Mouse (Mus musculus) midbrain, embryonic 14.5 days (tissue): Measurements from ENCODE around the gene Poc5. TPM values are rescaled to one million over a fixed set of nuclear protein-coding genes. Genes with fewer than 3 reads are reported as not detected.

Experiments used
- ATAC-seq: fragments of 200-750 bp; cut with Nextera tagmentation; 2 replicates; pipeline ENCODE4 v1.8.0; 2017; ENCODE audit warnings: moderate number of reproducible peaks, moderate library complexity; ENCODE audit not compliant: low FRiP score, low TSS enrichment
- DNase-seq: peaks from one replicate; pipeline ENCODE4 v3.0.0-alpha.2; 2015
- H3K27ac ChIP-seq: fragments of 300-500 bp; sonication (generic); replicated peaks from 2 replicates; pipeline ENCODE4 v1.5.1; 2014; ENCODE audit warnings: mild to moderate bottlenecking, low read depth, low read length, moderate library complexity
- H3K27me3 ChIP-seq: fragments of 300-500 bp; sonication (generic); 2 replicates; pipeline ENCODE4 v1.6.1; 2014; ENCODE audit warnings: low read length, control low read depth, mixed read lengths; ENCODE audit not compliant: control insufficient read depth, insufficient read depth
- H3K36me3 ChIP-seq: fragments of 300-500 bp; sonication (generic); 2 replicates; pipeline ENCODE4 v1.6.1; 2014; ENCODE audit warnings: low read length, control low read depth; ENCODE audit not compliant: control insufficient read depth, insufficient read depth
- H3K4me1 ChIP-seq: fragments of 300-500 bp; sonication (generic); 2 replicates; pipeline ENCODE4 v1.6.1; 2014; ENCODE audit warnings: mild to moderate bottlenecking, antibody characterized with exemption, low read length, control low read depth; ENCODE audit not compliant: control insufficient read depth, insufficient read depth
- H3K4me2 ChIP-seq: fragments of 300-500 bp; sonication (generic); 2 replicates; pipeline ENCODE4 v1.6.1; 2014; ENCODE audit warnings: mild to moderate bottlenecking, low read length, moderate library complexity
- H3K4me3 ChIP-seq: fragments of 300-500 bp; sonication (generic); replicated peaks from 2 replicates; pipeline ENCODE4 v1.5.1; 2014; ENCODE audit warnings: low read depth, low read length
- H3K9ac ChIP-seq: fragments of 300-500 bp; sonication (generic); replicated peaks from 2 replicates; pipeline ENCODE4 v1.6.1; 2014; ENCODE audit warnings: mild to moderate bottlenecking, low read length, moderate library complexity
- H3K9me3 ChIP-seq: fragments of 300-500 bp; sonication (generic); 2 replicates; pipeline ENCODE4 v1.6.1; 2016; ENCODE audit warnings: low read length, control low read depth, mixed read lengths; ENCODE audit not compliant: control insufficient read depth
- WGBS: fragments of 180-500 bp; shearing (Covaris S2); extraction: QIAGEN DNeasy Blood & Tissue Kit; methylation state at CpG from one replicate; pipeline ENCODE4 v1.1.7; 2014; 5-methylcytosine and 5-hydroxymethylcytosine counted together
- microRNA-seq: library from miRNA; unstranded; fragments of <30 nt; microRNA quantifications from one replicate; pipeline ENCODE4, GENCODE M21; 2016
- polyA plus RNA-seq: library from polyadenylated mRNA; unstranded; fragments of >200 nt; fragmentation: Nextera tagmentation; extraction: Ambion mirVana; gene quantifications from 2 replicates; pipeline ENCODE4 v1.2.1, GENCODE M21; 2014

Gene Poc5
- polyA plus RNA-seq, 1 experiment from 2014 or later: 25.4 TPM

GRCm38 (mm10) chr13:96458018-96458417 is 69.9 kb downstream of the Poc5 start:
- DNase-seq (no peak), ATAC-seq (no peak)
- Histone ChIP-seq H3K4me2 (no peak overlapping the region), H3K9ac (no peak overlapping the region), H3K36me3 (no peaks in the 10 kb centered on the region), H3K4me3 (no peak overlapping the region), H3K9me3 (no peaks in the 10 kb centered on the region), H3K27me3 (no peaks in the 10 kb centered on the region), H3K4me1 (no peaks in the 10 kb centered on the region), H3K27ac (no peak overlapping the region)
- 87% methylated on average over 5 of the region's 5 CpGs for WGBS

- ATAC-seq (no peak), DNase-seq (no peak)
- WGBS: 85% methylated on average over 4 of the region's 4 CpGs
- no peak overlapping the region for H3K9ac ChIP-seq
- H3K9me3 ChIP-seq: no peaks in the 10 kb centered on the region
- H3K27me3 ChIP-seq: no peaks in the 10 kb centered on the region
- H3K4me2 ChIP-seq: no peak overlapping the region
- H3K4me3 ChIP-seq: no peak overlapping the region
- no peaks in the 10 kb centered on the region for H3K4me1 ChIP-seq
- no peak overlapping the region for H3K27ac ChIP-seq
- no peaks in the 10 kb centered on the region for H3K36me3 ChIP-seq
These were observed 70.5 kb downstream of the Poc5 start for GRCm38 (mm10) chr13:96458606-96459005.

- no peaks in the 10 kb centered on the region for H3K36me3 ChIP-seq
- H3K27me3 ChIP-seq: no peaks in the 10 kb centered on the region
- H3K4me1 ChIP-seq: no peaks in the 10 kb centered on the region
- DNase-seq (no peak), ATAC-seq (no peak)
- H3K4me3 ChIP-seq: no peak overlapping the region
- no peak overlapping the region for H3K27ac ChIP-seq
- H3K9me3 ChIP-seq: no peaks in the 10 kb centered on the region
- 77% methylated on average over 1 of the region's 1 CpGs for WGBS
- no peak overlapping the region for H3K4me2 ChIP-seq
- no peak overlapping the region for H3K9ac ChIP-seq
These were observed 74.5 kb downstream of the Poc5 start for GRCm38 (mm10) chr13:96462644-96463043.

- no peaks in the 10 kb centered on the region for H3K36me3 ChIP-seq
- DNase-seq: no peak
- no peaks in the 10 kb centered on the region for H3K9me3 ChIP-seq
- no peak overlapping the region for H3K27ac ChIP-seq
- no peak for ATAC-seq
- no peaks in the 10 kb centered on the region for H3K27me3 ChIP-seq
- H3K4me1 ChIP-seq: no peaks in the 10 kb centered on the region
- WGBS: 57% methylated on average over 5 of the region's 5 CpGs
- H3K4me3 ChIP-seq: no peak overlapping the region
- no peak overlapping the region for H3K9ac ChIP-seq
- H3K4me2 ChIP-seq: no peak overlapping the region
These were observed 77.2 kb downstream of the Poc5 start for GRCm38 (mm10) chr13:96465315-96465714.

Small RNAs within 50 kb of the gene (microRNA-seq; reads per million reads assigned to microRNA genes)
- not detected for gene Gm25213

Other genes starting within 250 kb of the Poc5 start
- gene Ankdd1b, start 82.9 kb downstream of the Poc5 start, polyA plus RNA-seq: not detected in 2 replicates
- gene Gm17622, start 102.4 kb downstream of the Poc5 start, polyA plus RNA-seq: not detected in 2 replicates
- 4.3 and 6.7 TPM in 2 replicates for gene Polk, start 154.3 kb downstream of the Poc5 start, polyA plus RNA-seq
- gene Col4a3bp, start 154.3 kb downstream of the Poc5 start, polyA plus RNA-seq: 9.1 and 9.8 TPM in 2 replicates